Mouse (Mus musculus) liver, postnatal 0 days (tissue): ENCODE measurements at regions not wholly inside any gene's neighbourhood (a gene's known extent, or its start where the extent isn't known, plus 50 kb on each side); places are given as distances from the start of the nearest gene placed in this dataset.

Experiments used
- CTCF ChIP-seq: sonication (generic); IDR thresholded peaks from 2 replicates; pipeline ENCODE4 v1.5.1; 2016; ENCODE audit warnings: antibody characterized with exemption, low read depth
- EP300 ChIP-seq: IDR thresholded peaks from 2 replicates; pipeline ENCODE4 v1.6.1; 2016; ENCODE audit warnings: antibody characterized with exemption, low read depth, mild to moderate bottlenecking

GRCm38 (mm10) chr16:30204144-30204543, 63.2 kb downstream of the Cpn2 start:
- TF ChIP-seq CTCF (no peak), EP300 (no peak)
